Mouse (Mus musculus): Measurements from ENCODE around the gene Mfsd10. TPM values are rescaled to one million over a fixed set of nuclear protein-coding genes. Genes with fewer than 3 reads are reported as not detected.
"Not testable (repeated sequence)": the region's sequence is repeated elsewhere in the genome, so short reads cannot be mapped to it uniquely, and the experiment has no call there.

Mfsd10 gene
- total RNA-seq, 4 experiments from 2014 or later: 39.6 to 50.6 (median 46.0) TPM

DNA sequence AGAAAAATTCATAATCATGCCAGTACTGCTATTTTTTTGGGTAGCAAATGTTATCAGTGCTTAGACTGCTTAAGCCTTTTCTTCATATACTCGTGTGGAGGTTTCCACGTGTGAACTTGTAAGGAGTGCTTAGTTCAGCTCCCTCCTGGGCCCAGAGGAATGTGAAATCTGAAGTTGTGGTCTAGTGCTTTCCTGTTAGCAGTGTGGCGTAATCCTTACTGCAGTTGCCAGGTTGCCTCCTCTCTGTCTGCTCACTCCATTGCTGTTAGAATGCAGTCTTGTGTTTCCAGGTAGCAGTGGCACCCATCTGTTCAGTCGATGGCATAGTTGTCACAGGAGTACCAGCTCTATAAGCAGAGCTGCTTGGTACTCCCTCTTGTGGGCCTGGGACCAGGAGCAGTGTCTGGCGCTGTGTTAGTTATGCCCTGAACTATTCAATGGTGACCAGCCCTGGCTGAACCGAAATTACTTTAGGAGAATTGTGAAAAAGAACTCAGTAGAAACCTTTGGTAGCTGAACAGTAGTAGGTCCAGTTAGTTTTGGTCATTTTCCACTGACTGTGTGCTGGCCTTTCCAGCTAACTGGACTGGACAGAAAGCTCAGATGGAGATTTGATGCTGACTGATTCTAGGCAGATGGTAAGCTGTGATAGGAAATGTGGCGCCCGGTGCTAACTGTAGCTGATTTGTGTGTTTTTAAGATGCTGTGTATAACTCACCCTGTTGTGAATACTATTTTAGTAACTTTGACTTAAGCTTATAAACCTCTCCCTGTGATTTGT lies 29.7 kb downstream of the Mfsd10 start:
- no peak for DNase-seq (ENCODE audit: low spot score in 2 of 2)

DNA sequence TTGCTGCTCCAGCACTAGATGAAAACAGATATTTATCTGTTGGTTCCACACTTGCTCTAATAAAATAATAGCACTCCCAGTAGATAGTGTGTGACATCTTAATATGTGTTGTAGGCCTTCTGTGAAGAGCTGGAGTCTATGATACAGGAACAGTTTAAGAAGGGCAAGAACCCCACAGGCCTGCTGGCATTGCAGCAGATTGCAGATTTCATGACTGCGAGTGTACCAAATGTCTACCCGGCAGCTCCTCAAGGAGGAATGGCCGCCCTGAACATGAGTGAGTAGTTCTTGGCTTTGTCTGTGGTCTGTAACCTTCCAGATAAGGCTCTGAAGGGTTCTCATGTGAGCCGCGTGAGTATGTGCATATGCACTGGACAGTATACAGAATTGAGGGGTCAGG lies 32.4 kb downstream of the Mfsd10 start:
- no peak for DNase-seq (ENCODE audit: low spot score in 2 of 2)

DNA sequence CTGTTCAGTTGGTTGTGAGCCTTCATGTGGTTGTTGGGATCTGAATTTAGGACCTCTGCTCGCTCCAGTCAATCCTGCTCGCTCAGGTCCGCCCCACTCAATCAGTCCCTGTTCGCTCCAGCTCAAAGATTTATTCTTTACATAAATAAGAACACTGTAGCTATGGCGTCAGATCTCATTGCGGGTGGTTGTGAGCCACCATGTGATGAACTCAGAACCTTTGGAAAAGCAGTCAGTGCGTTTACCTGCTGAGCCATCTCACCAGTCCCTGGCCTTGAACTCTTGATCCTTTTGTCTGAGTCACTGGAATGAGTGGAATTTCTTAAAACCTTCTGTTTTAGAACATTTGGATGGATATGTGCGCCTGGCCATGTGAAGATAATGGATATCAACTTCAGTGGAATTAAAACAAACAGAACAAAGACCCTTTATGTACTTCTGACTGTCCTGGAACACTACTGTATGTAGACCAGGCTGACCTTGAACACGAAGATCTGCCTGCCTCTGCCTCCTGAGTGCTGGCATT lies 43.7 kb downstream of the Mfsd10 start:
- no peak for DNase-seq (ENCODE audit: low spot score in 2 of 2)

DNA sequence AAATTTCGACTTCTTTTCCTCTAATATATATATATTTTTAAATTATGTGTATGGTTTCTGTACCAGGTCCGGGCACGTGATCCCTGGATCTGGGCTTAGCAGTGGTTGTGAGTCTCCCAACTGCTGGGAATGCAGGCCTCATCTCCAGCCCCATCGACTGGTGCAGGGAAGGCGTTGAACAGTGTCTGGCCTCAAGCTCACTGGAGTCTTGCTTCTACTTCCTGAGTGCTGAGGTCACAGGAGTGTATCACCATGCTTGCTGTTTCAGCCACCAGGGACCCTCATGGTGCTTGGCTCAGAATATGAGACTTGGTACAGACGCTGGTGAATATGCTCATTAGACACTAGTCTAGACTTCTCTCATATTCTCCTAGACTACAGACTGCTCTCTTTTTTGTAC lies 44.3 kb downstream of the Mfsd10 start:
- DNase-seq (ENCODE audit: low spot score in 2 of 2): no peak

DNA sequence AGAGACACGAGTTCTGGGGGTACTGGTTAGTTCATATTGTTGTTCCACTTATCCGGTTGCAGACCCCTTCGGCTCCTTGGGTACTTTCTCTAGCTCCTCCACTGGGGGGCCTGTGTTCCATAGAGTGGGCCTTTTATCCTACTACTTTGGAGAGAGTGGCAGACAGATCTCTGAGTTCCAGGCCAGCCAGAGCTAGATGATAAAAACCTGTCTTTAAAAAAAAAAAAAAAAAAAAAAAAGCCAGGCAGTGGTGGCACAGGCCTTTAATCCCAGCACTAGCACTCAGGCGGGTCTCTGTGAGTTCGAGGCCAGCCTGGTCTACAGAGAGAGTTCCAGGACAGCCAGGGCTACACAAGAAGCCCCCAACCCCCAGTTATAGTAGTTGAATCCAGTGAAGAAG lies 44.8 kb downstream of the Mfsd10 start:
- DNase-seq (ENCODE audit: low spot score in 2 of 2): not testable (repeated sequence)

DNA sequence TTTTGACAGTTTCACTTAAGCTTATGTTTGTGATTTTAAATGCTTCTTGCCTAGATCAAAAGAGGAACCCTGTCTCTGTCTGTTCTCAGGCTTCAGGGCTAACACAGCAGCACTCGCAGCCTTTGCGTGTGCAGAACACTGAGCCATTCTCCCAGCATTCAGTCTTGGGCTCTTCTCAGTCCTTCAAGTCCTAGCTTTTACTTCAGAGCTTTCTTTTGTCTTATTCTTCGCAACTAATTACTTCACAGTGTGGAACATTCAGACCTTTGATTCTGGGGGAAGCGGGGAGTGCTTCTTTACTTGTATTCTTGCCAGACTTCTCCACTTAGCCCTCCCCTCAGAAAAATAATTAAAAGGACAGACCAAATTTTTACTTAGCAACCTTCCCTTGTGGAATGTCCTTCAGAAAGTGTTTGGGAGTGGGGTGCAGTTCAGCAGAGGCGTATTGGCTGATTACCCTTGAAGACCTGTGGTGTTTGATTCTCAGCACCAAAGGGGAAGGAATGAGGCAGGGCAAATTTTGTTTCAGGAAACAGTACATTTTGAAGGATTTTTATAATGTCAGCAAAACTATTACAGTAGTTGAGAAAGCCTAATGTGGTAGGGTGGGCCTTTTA lies 45.5 kb downstream of the Mfsd10 start:
- DNase-seq (ENCODE audit: low spot score in 2 of 2): no peak

DNA sequence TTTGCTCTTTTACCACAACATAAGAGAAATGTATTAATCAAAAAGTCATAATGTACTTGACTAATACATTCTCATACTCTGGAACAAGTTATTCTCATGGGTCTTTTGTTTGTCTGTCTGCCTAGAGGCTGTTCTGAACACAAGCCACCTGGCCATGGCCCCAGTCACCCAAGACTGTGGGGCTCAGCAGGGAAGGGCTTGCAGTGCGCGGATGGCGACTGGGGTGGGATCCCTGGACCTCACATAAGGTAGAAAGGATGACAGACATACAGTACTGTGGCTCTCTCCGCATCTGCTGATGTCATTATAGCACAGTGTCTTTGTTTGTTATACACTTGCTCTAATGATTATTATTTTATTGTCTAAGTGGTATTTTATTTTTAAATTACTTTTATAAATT lies 46.3 kb downstream of the Mfsd10 start:
- DNase-seq (ENCODE audit: low spot score in 2 of 2): no peak

DNA sequence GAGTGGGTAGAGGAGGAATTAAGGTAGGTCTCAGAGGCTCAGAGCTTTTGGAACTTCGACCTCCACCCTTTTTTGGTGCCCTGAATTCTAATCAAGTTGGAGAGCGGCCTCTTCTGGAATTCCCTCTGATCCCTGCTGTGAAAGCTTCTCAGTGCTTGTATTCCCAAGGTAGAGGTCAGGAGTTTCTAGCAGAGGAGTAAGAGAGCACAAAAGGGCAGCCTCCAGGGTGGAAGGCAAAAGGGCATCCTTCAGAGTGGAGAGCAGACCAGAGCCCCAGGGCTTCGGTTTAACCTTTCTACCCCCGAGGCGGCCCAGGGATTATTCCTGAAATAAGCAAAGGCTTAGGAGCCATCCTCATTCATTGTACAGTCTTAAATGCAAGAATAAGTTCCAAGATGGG lies 47.0 kb downstream of the Mfsd10 start:
- DNase-seq (ENCODE audit: low spot score in 2 of 2): no peak

DNA sequence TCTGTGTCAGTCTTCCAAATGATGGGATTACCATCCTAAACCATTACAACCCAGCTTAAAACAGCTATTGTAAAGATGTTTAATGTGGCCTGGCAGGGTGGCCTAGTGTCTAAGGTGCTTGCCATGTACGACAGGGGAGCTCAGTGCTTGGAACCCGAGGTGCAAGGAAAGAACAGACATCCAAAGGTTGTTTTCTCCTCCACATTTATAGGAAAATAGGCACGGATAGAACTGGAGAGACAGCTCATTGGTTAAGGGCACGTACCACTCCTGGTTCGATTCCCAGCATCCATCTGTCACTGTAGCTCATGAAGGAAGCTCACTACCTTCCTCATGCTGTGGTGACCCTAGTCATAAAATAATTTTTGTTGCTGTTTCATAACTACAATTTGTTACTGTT lies 49.1 kb downstream of the Mfsd10 start:
- no peak for DNase-seq (ENCODE audit: low spot score in 2 of 2)

DNA sequence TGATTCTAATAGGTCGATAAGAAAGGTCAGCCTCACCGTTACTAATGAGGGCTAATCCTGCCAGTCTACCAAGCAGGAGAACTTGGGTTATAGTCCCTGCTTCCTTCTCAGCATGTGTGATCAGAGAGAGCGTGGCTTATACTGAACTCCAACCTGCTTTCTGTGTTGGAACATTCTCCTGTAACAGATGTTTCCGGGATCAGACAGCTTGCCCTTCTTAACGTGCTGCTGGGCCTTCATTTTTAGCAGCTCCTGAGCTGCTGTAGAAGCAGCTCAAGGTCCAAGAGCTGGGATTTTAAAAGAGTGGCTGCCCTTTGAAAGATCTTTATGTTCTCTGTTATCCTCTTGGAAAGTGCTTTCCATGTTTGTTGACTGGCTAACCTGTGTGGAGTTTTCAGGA lies 51.8 kb downstream of the Mfsd10 start:
- no peak for DNase-seq (ENCODE audit: low spot score in 2 of 2)

Other genes starting within 250 kb of the Mfsd10 start
- gene Tnip2, start 123.2 kb downstream of the Mfsd10 start, total RNA-seq (2022): 10 to 100 TPM; 27.2 to 36.7 (median 33.1) TPM
- 10 to 100 TPM in 2 of 4 experiments, 1 to 10 TPM in 2; 3.8 to 13.5 (median 8.5) TPM for gene Sh3bp2, start 111.4 kb downstream of the Mfsd10 start, total RNA-seq (2022)
- gene Add1, start 63.5 kb downstream of the Mfsd10 start, total RNA-seq (2022): 100 to 1,000 TPM; 394 to 417 (median 404) TPM
- 10 to 100 TPM; 11.5 to 18.2 (median 16.6) TPM for gene Nop14, start 22.9 kb upstream of the Mfsd10 start, total RNA-seq (2022)
- 1 to 10 TPM; 4.1 to 8.5 (median 5.7) TPM for gene Grk4, start 23.2 kb upstream of the Mfsd10 start, total RNA-seq (2022)
- gene Htt, start 124.5 kb upstream of the Mfsd10 start, total RNA-seq (2022): 10 to 100 TPM; 71.0 to 94.2 (median 80.1) TPM

All from layer of hippocampus, adult 8-10 months (tissue).